Mouse (Mus musculus): ENCODE measurements around the gene Card9.

DNA sequence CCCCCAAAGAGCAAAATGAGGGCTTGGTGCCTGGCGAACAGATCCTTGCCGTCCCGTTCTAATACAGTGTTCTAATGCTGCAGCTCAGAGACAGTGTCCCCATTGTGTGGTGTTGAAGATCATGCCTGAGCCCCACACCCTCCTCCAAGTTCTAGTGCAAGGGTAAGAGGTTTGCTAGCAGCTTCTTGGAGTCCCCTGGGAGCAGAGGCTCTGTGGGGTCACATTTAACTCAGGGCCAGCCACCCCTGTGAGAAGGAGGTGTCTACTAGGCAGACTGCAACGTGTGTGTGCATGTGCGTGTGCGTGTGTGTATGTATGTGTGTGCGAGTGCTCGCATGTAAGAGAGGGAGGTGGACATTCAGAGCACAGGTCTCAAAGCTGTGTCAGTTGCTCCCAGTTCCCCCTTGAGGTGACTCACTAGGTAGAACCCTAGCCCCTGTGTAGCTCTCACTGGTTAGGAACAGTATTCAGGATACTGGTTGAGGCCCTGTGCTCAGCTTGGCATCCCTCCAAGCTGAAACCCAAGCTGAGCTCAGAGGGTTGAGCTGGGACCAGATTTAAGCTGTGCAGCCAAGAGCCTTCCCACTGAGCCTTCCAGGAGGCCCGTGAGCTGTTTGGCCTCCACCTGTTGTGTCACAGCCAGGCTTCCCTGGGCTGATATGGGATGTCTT is 44.0 kb downstream of the Card9 start:
- no peak for TF ChIP-seq POLR2A (IDR thresholded peaks at IDR 0.05; ENCODE audit: low read depth, low read length)
- TF ChIP-seq CTCF (conservative IDR thresholded peaks at IDR 0.05; ENCODE audit: insufficient read depth, insufficient read length, low read depth, low read length): no peak

All from kidney, adult 2 months (tissue).